Mouse (Mus musculus) ovary, adult 18-20 months (tissue): ENCODE measurements around the gene Aco2.

ENCODE experiments used
- DNase-seq: peaks from one replicate; pipeline ENCODE4 v3.0.0; 2022; ENCODE audit warnings: low spot score, mixed read lengths

Aco2 gene

DNA sequence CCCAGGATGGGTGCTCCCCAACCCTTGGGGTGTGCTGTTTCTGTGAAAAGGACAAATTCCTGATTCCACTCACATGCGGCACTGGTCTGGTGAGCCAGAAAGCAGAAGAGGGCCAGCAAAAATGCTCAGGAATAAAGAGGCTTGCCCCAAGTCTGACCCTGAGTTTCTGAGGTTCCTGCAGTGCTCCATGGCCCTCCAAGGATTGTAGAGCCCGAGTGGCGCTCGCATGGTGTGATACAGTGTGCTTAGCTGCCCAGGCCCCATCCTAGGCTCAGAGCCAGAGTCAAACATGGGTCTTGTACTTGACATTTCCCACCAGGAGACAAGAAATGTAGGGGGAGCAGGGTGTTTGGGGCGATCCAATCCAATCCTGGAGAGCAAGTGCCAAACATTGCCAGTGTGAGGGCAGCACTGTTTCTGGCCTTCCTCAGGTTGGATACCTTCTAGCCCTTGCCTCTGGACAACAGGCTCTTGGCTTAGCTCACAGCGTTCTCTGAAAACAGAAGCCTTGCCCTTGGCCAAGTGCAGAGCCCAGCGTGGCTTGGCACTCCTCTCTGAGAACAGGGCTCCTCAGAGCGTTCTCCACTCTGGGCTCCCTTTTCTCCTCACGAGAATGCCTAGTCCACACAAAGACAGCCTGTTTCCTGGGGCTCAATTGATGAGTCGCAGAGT, 48.6 kb downstream of the Aco2 start:
- DNase-seq = no peak

DNA sequence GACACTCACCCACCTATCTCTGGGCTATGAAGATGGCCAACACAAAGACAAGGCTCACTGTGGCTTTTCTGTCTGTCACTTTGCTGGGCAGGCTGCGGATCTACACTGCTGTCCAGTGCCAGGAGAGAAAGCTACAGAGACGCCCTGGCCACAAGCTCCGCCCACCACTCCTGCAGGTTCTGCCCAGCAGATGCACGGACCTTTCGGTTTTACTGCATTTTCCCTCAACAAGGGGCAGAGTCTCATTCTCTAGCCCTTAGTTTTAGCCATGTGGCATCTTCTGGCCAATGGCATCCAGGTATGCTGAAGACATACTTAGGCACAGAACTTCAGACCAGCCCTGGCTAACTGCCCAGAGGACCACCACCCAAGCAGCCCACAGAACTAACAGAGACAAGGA, 49.1 kb downstream of the Aco2 start:
- DNase-seq = no peak

DNA sequence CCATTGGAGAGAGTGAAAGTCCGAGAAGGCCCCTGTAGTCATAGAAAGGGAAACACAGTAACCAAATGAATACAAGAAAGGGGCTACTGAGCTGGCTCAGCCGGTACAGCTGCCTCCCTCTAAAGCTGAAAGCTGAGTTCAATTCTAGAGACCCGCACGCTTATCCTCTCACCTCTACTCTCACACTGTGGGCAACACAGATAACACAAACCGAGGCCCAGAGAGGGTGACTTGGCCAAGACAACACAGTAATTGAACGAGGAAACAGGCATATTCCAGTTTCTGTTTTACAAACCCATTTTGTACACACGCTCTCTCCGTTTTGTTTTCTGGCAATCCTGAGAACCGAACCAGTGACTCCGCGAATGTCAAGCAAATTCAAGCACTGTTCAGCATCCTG, 52.8 kb downstream of the Aco2 start:
- DNase-seq = no peak

DNA sequence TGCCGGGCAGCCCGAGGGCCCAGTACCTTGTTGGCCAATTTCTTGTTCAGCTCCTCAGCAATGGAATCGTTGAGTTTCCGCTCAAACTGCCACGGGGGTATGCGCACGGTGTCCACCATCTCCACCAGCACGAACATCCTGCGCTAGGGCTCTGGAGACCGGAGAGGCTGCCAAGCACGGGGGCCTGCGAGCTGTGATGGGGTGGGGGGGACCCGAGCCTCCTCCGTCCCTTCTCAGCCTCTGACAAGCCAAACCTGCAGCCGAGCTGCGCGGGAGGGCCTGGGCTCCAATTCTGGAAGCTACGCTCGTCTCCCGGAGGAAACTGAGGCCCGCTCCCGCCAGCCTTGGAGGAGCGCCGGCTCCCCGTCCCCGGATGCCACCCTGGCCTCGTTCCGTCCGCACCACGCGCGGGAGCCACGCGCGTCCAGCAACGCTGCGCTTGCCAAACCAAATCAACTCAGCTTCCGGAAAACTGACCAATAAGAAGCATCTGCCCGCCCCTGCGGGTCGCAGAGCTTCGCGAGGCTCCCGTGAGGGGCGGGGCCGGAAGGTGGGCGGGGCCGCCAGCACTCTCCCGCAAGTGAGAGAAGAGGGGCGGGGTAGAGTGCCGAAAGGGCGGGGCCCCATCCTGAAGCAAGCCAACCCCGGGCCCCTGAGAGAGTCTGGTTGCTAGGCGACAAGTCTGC, 53.8 kb downstream of the Aco2 start, which contains the start of gene Polr3h:
Gene Polr3h, minus strand, starts transcription at position 481 of the 686 bp plus-strand sequence.
- DNase-seq = peak; percentile 93

DNA sequence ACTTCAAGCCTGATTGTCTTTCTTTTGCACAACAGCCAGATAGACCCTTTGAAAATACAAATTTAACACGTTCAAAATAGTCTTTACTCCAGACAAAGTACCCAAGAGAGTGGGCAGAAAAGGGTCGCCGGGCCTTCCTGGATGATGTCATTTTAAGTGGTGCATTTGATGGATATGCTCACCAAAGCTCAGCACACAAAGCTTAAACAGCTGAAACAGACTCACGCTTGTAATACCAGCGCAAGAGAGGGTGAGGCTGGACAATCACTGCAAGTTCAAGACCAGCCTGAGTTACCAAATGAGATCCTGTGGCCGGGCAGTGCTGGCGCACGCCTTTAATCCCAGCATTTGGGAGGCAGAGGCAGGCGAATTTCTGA, 54.3 kb downstream of the Aco2 start:
- no peak for DNase-seq

DNA sequence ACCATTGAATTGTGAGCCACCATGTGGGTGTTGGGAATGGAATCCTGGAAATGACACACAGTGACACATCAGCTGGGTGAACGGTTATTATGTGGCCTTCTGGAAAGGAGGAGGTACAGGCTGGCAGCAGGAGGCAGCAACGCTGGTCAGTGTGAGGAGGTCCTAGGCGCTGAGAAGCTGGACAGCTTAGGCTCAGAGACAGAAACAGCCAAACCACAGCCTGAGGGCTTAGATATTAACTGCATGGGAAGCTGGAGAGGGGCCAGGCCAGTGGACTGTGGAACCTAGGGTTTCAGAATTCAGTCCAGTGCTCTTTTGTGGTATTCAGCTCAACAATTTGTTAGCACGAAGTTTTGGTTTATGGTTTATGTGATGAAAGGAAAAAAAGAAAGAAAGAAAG, 55.6 kb downstream of the Aco2 start:
- no peak for DNase-seq

DNA sequence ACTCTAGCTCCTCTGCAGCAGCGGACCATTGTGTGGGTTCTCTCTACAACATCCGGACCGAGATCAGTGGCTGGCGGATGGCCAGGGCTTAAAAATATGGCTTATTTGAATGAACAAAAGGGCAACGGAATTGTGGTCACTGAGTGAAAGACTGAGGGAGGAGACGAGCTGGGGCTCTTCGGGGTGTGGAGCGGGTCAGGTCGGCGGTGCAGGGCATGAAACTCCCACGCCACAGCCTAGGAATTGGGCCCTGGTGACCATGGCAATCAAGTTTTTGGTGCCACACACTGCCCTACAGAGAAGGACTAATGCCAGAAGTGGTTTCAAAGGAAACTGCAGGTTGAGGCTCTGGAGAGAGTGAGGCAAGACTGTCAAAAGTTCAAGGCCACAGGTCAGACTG, 56.2 kb downstream of the Aco2 start:
- peak; percentile 29 for DNase-seq

DNA sequence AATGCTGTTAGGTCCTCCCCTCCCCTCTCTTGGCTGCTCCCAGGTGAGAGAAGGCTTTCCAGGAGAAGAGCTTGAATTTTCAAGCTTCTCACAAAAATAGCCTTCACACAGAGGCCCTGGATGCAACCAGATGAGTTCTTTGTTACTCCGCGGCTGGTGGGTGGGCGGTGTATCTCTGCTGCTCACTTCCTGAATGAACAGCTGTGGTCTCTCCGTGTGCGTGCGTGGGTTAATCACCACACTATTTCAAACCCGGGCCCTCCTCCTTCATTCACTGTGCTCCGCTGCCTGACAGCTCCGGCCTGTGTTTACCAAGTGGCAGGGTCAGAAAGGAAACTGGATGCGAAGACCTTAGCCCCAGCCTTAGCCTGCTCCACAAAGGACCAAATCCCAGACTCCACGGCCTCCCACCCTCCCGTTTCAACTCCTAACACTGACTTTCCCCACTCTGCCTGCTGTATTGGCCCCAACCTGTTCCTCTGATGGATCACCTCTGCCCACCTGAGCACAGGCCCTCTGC, 60.9 kb downstream of the Aco2 start:
- no peak for DNase-seq

DNA sequence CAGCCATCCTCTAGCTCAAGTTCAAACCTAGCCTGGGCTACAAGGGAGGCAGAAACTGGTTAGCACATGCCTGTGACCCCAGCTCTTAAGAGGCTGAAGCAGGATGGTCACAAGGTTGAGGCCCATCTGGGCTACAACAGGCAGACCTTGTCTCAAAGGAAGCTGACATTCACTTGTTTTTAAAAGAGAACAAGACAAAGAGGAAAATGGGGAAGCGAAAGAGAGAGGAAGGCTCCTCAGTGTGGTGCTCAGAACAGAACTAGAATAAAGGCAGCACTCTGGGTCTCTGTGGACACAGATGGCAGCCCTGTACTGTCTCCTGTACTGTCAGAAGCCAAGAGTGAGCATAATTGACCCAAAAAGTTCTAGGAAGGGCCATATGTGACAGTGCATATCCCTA, 61.9 kb downstream of the Aco2 start:
- no peak for DNase-seq

DNA sequence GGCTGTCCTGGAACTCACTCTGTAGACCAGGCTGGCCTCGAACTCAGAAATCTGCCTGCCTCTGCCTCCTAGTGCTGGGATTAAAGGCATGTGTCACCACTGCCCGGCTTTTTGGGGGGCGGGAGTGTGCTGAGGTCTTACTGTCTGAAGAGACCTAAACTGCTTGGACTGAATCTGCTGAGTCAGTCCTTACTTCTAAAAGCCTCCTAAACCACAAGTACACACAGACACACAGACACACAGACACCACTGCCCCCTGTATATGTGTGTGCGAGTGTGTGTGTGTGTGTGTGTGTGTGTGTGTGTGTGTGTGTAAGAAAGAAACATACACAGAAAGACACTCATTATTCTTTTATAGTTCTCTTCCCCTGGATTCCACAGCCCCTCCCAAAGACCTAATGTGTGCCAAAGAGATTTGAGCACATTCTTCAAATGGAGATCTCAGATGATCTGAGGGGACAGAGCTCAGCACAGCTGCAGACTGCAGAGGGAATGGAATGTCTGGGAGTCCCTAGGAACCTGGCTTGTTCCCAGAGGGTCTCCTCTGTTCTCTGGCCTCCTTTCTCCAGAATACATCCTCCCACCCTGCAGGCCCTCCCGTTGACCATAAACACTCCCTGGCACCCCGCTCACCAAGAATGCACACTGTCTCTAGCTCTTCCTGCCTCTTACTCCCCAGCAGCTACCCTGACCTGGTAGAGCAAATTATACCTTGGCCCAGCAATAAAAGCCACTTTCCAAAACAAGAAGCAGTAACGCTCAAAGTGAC, 63.9 kb downstream of the Aco2 start:
- DNase-seq = no peak

DNA sequence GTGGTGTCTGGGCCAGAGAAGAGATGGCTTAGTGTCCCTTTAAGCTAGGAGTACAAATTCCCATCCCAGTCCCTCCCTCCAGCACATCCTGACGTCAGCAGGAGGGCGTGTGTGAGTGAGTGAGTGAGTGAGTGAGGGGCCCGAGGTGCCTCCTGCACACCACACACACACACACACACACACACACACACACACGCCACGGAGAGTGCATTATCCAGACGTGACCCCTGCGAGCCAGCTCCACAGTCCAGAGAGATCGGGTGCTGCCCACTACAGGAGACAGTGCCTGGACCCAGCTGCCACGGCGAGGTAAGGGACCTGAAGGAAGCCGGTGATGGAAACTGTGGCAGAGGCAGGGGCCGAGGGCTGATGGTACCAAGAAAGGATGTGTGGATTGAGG, 64.6 kb downstream of the Aco2 start, which contains the start of gene Csdc2:
Gene Csdc2, plus strand, starts transcription at position 81 of the 400 bp plus-strand sequence.
- DNase-seq = peak; percentile 47

DNA sequence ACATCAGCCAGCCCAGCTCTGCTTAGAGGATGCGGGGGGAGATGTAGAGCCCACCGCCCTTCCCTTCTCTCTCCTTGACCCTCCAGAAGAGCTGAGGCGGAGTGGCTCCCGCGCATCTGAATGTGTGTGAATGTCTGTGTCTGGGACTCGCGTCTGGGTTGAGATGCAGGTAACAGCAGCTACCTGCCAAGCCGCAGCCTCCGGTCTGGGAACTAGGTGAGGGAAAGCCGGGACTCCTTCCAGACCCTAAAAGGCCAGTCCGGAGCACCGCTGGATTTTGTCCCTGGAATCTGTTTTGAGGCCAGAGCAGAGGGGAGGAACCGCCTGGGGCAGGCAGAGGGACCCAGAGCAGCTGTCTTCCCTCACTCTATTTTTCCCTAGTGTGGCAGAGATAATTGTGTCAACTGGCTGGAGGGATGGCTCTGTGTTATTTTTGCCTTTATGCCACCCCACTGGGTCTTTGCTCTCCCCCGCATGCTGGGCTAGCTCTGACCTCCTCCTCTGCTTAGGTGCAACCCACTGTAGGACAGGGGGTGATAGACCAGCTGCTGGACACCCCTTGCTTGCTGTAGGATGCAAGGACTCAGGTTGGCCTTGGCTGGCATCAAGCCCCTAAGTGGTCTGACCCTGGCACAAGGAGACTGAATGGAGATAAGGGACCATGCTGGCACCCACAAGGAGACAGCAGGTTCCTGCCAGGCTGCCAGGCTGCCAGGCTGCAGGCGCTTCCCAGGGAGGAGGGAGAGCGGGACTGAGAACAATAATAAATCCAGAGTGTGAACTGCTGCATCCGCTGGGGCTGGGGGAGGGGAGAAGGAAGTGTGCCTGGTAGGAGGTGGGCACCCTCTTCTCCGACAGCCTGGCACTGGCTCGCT, 65.2 kb downstream of the Aco2 start:
- DNase-seq = peak; percentile 72

DNA sequence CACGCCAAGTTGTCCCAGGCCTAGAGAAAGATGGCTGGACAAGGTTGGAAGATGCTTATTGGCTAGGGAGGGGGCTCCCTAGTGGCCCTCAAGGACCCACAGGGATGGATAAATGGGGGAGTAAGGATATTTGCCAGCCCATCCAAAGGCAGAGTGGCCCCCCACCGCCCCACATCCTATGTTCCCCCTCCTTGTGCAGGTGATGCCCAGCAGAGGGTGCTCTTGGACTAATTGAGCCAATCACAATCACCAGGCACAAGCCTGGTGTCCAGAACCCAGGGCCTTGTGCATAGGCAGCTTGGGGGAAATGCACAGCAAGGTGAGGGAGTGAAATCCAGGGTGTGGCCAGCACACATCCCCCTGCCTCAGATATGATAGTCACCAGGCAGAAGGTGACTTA, 66.1 kb downstream of the Aco2 start:
- DNase-seq = no peak

DNA sequence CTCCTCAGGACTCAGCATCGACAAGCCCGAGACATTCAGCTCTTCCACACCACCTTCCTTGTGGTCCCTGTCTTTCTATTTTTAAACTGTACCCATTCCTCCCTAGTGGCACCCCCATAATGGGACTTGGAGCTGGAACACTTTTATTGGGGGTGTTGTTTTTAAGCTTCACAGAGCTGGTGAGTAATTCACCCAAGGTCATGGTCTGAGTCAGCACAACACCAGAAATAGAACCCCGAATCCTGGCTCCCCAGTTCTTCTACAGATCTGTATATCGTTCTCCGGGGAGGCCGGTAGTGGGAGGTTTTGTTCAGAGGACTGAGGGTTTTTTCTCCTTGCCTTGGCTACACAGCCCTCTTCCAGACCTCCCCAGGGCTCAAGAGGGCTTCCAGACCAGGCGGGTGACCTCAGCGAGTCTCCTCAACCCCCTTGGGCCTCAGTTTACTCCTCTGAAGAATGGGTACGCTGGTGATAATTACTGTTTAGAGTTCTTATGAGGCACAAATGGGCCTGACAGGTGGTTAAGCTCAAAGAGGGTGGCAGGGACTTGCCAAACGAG, 67.1 kb downstream of the Aco2 start:
- DNase-seq = no peak

DNA sequence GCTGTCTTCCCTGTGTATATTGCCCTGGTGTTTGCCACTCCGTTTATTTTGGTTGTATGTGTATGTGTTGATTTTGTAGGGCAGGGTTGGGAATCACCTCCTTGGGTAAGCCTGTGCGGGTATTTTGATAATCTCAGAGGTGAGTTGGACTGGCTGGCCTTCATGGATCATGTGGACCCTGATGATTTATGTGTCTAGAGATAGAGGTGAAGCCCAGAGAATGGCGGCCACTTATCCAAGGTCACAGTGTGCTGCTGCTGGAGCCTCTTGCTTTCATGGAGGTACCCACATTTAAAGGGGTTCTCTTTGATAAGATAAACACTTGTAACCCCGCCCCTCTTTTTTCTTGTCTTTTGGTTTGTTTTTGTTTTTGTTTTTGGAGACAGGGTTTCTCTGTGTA, 67.7 kb downstream of the Aco2 start:
- DNase-seq = no peak

DNA sequence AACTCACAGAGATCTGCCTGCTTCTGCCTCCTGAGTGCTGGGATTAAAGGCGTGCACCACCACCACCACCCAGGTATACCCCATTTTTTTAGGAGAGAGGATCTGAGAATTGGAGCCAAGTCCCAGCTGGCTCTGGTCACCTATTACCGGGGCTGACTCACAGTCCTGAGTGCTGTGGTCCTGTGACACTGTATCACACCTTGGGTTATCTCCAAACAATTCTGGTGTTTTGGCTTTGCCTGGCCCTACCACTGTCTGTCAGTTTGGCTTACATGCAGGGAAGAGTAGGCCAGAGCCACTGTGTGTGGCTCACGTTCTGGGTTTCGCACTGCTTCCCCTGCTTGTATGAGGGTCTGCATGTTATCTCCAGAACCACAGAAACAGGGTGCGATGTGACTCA, 68.1 kb downstream of the Aco2 start:
- DNase-seq = no peak

DNA sequence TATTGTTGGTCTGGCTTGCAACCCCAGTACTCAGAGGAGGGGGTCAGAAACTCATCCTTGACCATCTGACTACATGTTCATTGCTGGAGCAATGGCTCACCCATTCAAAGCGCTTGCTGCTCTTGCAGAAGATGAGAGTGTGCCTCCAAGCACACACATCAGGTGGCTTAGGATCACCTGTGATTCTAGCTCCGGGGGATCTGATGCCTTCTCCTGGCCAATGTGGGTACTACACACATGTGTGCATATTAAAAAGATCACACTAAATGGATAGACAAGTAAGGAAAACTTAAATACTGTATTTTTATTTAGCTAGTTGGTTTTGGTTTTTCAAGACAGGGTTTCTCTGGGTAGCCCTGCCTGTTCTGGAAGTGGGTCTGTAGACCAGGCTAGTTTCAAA, 68.9 kb downstream of the Aco2 start:
- no peak for DNase-seq

DNA sequence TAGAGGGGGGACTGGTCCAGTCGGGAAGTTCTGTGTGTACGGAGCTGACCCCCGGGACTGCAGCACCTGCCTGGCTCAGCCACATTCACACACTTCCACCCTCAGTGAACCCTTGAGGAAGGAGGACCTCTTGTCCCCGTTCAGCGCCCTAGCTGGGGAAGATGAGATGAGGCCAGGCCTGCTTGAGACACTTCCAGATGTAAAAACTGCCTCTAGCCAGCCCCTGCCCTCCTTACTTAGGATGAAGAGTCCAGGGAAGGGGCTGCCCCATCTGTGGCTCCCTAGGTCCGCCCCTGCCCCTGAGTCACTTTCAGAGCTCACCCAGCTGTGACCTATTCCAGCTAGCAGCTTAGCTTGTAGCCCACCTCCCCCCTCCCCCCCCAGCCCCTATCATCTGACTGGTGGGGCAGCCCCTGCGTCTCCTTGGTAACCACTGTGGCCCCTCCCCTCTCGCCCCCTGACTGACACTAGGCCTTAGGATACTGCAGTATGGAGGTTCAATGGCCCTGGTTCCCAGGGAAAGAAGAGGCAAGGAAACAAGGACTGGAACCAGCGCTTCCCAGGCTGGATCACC, 71.2 kb downstream of the Aco2 start:
- DNase-seq = no peak

DNA sequence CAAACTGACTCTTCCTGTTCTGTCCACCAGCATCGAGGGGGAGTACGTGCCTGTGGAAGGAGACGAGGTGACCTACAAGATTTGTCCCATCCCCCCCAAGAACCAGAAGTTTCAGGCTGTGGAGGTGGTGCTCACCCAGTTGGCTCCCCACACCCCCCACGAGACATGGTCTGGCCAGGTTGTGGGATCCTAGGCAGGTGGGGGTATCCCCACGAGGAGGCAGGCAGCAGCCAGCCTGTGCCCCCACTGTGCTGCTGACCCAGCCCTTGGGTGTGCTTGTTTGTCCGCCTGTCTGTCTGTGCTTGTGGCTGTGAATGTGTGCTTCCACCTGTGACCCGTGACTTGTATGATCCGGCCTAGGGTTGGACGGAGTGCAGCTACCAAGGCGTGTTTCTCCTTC, 77.0 kb downstream of the Aco2 start:
- DNase-seq = no peak

DNA sequence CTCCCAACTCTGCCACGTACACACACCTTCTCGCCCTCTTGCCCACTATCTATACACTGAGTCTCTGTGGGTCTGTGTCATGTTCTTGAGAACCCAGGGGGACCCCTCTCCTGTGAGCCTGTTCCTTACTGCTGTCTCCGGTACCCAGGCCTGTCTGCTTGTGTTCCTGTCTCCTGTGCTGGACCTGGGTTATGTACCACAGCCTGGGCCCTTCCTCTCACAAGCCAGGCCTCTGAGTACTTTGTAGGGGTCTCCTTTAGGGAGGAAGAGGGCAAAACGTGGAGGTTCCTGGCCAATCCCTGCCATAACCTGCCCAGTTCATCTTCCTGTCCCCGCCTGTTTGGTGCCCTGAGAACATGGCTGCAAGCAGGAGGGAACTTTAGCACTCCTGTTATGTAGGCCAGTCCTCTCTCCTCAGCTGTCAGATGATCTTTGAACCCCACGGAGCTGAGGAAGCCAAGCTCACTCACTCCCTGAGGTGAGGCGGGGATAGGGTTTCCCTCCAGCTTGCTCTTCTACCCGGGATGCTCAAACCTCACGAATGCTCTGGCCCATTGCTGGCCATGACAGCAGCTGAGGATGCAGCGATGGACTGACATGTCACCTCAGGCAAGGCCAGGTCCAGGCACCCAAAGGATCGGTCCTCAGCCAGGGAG, 77.5 kb downstream of the Aco2 start:
- DNase-seq = no peak

DNA sequence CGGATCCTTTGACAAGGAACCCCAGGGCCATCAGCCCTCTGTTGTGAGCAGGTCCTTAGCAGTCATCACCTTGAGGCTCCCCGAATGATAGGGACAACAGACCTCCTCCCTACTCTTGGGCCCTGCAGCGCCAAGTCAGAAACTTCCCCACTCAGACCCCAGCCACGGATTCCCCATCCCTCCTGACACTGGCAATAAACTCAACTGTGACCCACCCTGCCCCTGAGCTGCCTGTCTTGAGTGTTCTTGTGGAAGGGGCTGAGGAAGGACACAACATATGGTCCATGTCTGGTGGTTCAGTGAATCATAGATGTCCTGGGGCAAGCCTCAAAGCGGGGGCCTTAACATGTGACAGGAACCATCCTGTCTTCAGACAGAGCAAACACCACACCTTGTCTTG, 78.6 kb downstream of the Aco2 start:
- DNase-seq = no peak
